Comparison of ENCODE assay signal across 8 mouse cellular contexts in the genomic region with DNA sequence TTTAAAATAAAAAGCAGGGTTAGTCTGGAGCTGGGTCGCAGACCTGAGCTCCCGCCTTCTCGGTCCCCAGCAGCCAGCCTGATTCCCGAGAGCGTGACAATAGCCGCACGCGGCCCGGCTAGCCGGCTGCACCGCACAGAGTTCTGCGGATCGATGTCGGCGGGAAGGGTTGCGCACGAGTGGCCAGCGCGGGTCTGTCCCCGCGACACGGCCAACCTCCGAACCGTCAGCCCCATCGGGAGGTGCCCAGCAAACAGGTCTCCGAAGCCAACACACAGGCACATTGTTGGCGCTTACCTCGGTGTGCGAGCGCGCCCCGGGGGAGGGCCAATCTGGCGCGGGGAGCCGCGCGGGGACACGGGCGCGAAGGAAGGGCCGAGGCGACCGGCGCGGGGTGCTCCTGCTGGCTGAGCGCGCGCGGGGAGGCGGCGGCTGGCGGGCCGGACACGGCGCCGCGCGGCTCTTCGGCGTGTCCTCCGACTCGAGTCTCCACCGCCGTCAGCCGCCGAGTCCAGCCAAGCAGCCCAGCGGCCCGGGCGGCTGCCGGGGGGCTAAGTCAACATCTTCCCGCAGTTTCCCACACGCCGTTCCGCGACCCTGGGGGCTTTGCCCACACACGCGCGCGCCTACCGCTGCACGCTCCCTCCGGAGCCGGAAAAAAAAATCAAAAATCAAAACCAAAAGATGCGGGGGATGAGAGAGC. TPM values are rescaled to one million over a fixed set of nuclear protein-coding genes. Genes with fewer than 3 reads are reported as not detected.
DNase-seq lines count a peak whose midpoint lies in the region; ATAC-seq and TF ChIP-seq lines count a peak whose summit lies in the region.

No protein-coding gene starts in this region.

- intact Hi-C loops in gastrocnemius, postnatal 14 days (cut with DNase I; ENCODE audit: low total_unique reads), result no loop called here

- no peaks in the 10 kb centered on the region for H3K36me3 ChIP-seq in testis, adult 2 months (ENCODE audit: control insufficient read depth, insufficient read depth, low read length)
- H3K36me3 ChIP-seq in kidney, embryonic 14.5 days (ENCODE audit: control insufficient read depth, insufficient read depth, low read length), result no peaks in the 10 kb centered on the region
- no peaks in the 10 kb centered on the region for H3K36me3 ChIP-seq in lung, postnatal 0 days (ENCODE audit: insufficient read depth, low read length)

- peak overlapping the region; percentile 84 for H3K4me3 ChIP-seq in testis, adult 2 months (ENCODE audit: control insufficient read depth, low read depth, low read length)
- peak overlapping the region; percentile 71 for H3K4me3 ChIP-seq in brown adipose tissue, adult 24 weeks (ENCODE audit: insufficient read depth, low read depth, low read length)
- H3K4me3 ChIP-seq in kidney, embryonic 14.5 days (ENCODE audit: low read length), result peak overlapping the region; percentile 84
- H3K4me3 ChIP-seq in lung, postnatal 0 days (ENCODE audit: low read depth, low read length), result peak overlapping the region; percentile 91

- ATAC-seq in kidney, embryonic 14.5 days (ENCODE audit: low FRiP score, low TSS enrichment), result no peak
- ATAC-seq in lung, postnatal 0 days, result no peak
- ATAC-seq in inflammation-experienced regulatory T-cells, adult 6 months, result no peak

- peak overlapping the region; percentile 76 for H3K4me2 ChIP-seq in kidney, embryonic 14.5 days (replicated peaks; ENCODE audit: low read depth, low read length)
- H3K4me2 ChIP-seq in lung, postnatal 0 days (replicated peaks; ENCODE audit: low read depth, low read length), result peak overlapping the region; percentile 87

- H3K27ac ChIP-seq in testis, adult 2 months (ENCODE audit: control insufficient read depth, insufficient read depth, low read depth, low read length), result no peak overlapping the region
- peak overlapping the region; percentile 80 for H3K27ac ChIP-seq in brown adipose tissue, adult 24 weeks (replicated peaks; ENCODE audit: low read depth, low read length)
- H3K27ac ChIP-seq in kidney, embryonic 14.5 days (ENCODE audit: low read depth, low read length), result peak overlapping the region; percentile 99
- peak overlapping the region; percentile 95 for H3K27ac ChIP-seq in lung, postnatal 0 days (ENCODE audit: low read length)

- no peak for TF ChIP-seq POLR2A in testis, adult 2 months (IDR thresholded peaks at IDR 0.05; ENCODE audit: control insufficient read depth, low read depth, low read length)

- H3K9ac ChIP-seq in kidney, embryonic 14.5 days (ENCODE audit: low read depth, low read length), result peak overlapping the region; percentile 97
- H3K9ac ChIP-seq in lung, postnatal 0 days (replicated peaks; ENCODE audit: low read depth), result peak overlapping the region; percentile 82

- WGBS in kidney, embryonic 14.5 days, result under 1% methylated on average over 75 of the region's 84 CpGs
- under 1% methylated on average over 60 of the region's 84 CpGs for WGBS in lung, postnatal 0 days

- no peak for DNase-seq in testis, postnatal 14 days (ENCODE audit: low spot score)
- peak; percentile 44 for DNase-seq in gastrocnemius, postnatal 14 days
- DNase-seq in lung, postnatal 0 days (ENCODE audit: low spot score), result peak; percentile 42
- peak; percentile 19 to 36 for DNase-seq in right cerebral cortex, adult 2 months (ENCODE audit: low spot score in 2 of 2)

- no peaks in the 10 kb centered on the region for H3K9me3 ChIP-seq in kidney, embryonic 14.5 days (ENCODE audit: control insufficient read depth, low read length)
- no peaks in the 10 kb centered on the region for H3K9me3 ChIP-seq in lung, postnatal 0 days (ENCODE audit: low read length)

- no peak for TF ChIP-seq EP300 in lung, postnatal 0 days (IDR thresholded peaks at IDR 0.05)

- no peaks in the 10 kb centered on the region for H3K27me3 ChIP-seq in testis, adult 2 months (ENCODE audit: control insufficient read depth, insufficient read depth, low read length)
- no peaks in the 10 kb centered on the region for H3K27me3 ChIP-seq in kidney, embryonic 14.5 days (ENCODE audit: control insufficient read depth, insufficient read depth, low read length)
- no peaks in the 10 kb centered on the region for H3K27me3 ChIP-seq in lung, postnatal 0 days (replicated peaks; ENCODE audit: insufficient read depth, low read length)

- H3K4me1 ChIP-seq in testis, adult 2 months (ENCODE audit: control insufficient read depth, insufficient read depth, low read length), result peaks cover 33% of the 10 kb centered on the region
- peaks cover 2% of the 10 kb centered on the region; the same call in 1 of the 2 replicates for H3K4me1 ChIP-seq in brown adipose tissue, adult 24 weeks (ENCODE audit: control insufficient read depth, insufficient read depth, insufficient read length, low read length)
- peaks cover 9% of the 10 kb centered on the region; the same call in 1 of the 2 replicates for H3K4me1 ChIP-seq in kidney, embryonic 14.5 days (ENCODE audit: control insufficient read depth, insufficient read depth, low read length)
- no peaks in the 10 kb centered on the region; the same call in 1 of the 2 replicates for H3K4me1 ChIP-seq in lung, postnatal 0 days (ENCODE audit: insufficient read depth, low read depth, low read length)

- TF ChIP-seq CTCF in testis, adult 2 months (IDR thresholded peaks at IDR 0.05; ENCODE audit: control insufficient read depth, insufficient read depth, insufficient replicate concordance, low read depth, low read length), result no peak
- TF ChIP-seq CTCF in lung, postnatal 0 days (IDR thresholded peaks at IDR 0.05), result no peak

RNA-seq across cellular contexts. Expression of a gene that starts 1.9 kb away (rescaled TPM):
- polyA plus RNA-seq in testis, adult 2 months (2012; rRNA removed), result 12.9 and 13.2 TPM in 2 replicates
- polyA plus RNA-seq in brown adipose tissue, adult 24 weeks (2012; ENCODE audit: insufficient read depth, insufficient read length, missing spikeins), result 5.0 and 5.3 TPM in 2 replicates
- total RNA-seq in gastrocnemius, postnatal 14 days (2021), result 10 to 100 TPM; 26.4 to 30.5 TPM
- 85.3 and 105 TPM in 2 replicates for polyA plus RNA-seq in kidney, embryonic 14.5 days (2014; fragmentation: Nextera tagmentation; extraction: Ambion mirVana)
- polyA plus RNA-seq in lung, postnatal 0 days (2015; fragmentation: Nextera tagmentation; extraction: Ambion mirVana), result 46.3 and 56.4 TPM in 2 replicates
- polyA plus RNA-seq in inflammation-experienced regulatory T-cells, adult 6 months (2017; shearing (Covaris generic)), result under 1 TPM in 1 of 3 experiments, not detected in 2; 0.17 TPM
